Mouse (Mus musculus): ENCODE data around the gene Opcml. TPM values are rescaled to one million over a fixed set of nuclear protein-coding genes. Genes with fewer than 3 reads are reported as not detected.

The Opcml gene
- polyA plus RNA-seq, 1 experiment from 2014 or later: 9.4 TPM

- Histone ChIP-seq H3K27ac (ENCODE audit: low read depth) (no peak overlapping the region), H3K27me3 (ENCODE audit: insufficient read depth, low read length) (no peaks in the 10 kb centered on the region), H3K9me3 (ENCODE audit: low read depth, low read length) (no peaks in the 10 kb centered on the region), H3K9ac (no peak overlapping the region), H3K4me3 (ENCODE audit: low read depth, low read length) (no peak overlapping the region), H3K4me2 (no peak overlapping the region), H3K4me1 (ENCODE audit: insufficient read depth) (no peaks in the 10 kb centered on the region), H3K36me3 (ENCODE audit: insufficient read depth) (no peaks in the 10 kb centered on the region)
- DNase-seq (no peak), ATAC-seq (ENCODE audit: insufficient read depth) (no peak)
- WGBS: 56% methylated on average over 7 of the region's 7 CpGs
- TF ChIP-seq CTCF (IDR thresholded peaks at IDR 0.05; ENCODE audit: low read depth): no peak
These were observed 238.3 kb downstream of the Opcml start for GRCm38 (mm10) chr9:28028788-28029393.

GRCm38 (mm10) chr9:28049157-28049556 is 258.6 kb downstream of the Opcml start:
- Histone ChIP-seq H3K27ac (ENCODE audit: low read depth) (no peak overlapping the region), H3K4me3 (ENCODE audit: low read depth, low read length) (no peak overlapping the region), H3K4me1 (ENCODE audit: insufficient read depth) (no peaks in the 10 kb centered on the region), H3K9me3 (ENCODE audit: low read depth, low read length) (no peaks in the 10 kb centered on the region), H3K27me3 (ENCODE audit: insufficient read depth, low read length) (no peaks in the 10 kb centered on the region), H3K9ac (no peak overlapping the region), H3K4me2 (no peak overlapping the region), H3K36me3 (ENCODE audit: insufficient read depth) (no peaks in the 10 kb centered on the region)
- ATAC-seq (ENCODE audit: insufficient read depth) (0 out of 2 replicates have a peak, but pooled peaks have one; percentile 38), DNase-seq (peak; percentile 6)
- WGBS: 73% methylated on average over 2 of the region's 2 CpGs
- TF ChIP-seq CTCF (IDR thresholded peaks at IDR 0.05; ENCODE audit: low read depth): no peak

- Histone ChIP-seq H3K27me3 (ENCODE audit: insufficient read depth, low read length) (no peaks in the 10 kb centered on the region), H3K36me3 (ENCODE audit: insufficient read depth) (no peaks in the 10 kb centered on the region), H3K4me1 (ENCODE audit: insufficient read depth) (no peaks in the 10 kb centered on the region), H3K27ac (ENCODE audit: low read depth) (no peak overlapping the region), H3K9ac (no peak overlapping the region), H3K9me3 (ENCODE audit: low read depth, low read length) (no peaks in the 10 kb centered on the region), H3K4me2 (no peak overlapping the region), H3K4me3 (ENCODE audit: low read depth, low read length) (no peak overlapping the region)
- ATAC-seq (ENCODE audit: insufficient read depth) (no peak), DNase-seq (peak; percentile 56)
- no peak for TF ChIP-seq CTCF (IDR thresholded peaks at IDR 0.05; ENCODE audit: low read depth)
- 50% methylated on average over 2 of the region's 2 CpGs for WGBS
These were observed 266.7 kb downstream of the Opcml start for GRCm38 (mm10) chr9:28057171-28057845.

GRCm38 (mm10) chr9:28065126-28065525 is 274.6 kb downstream of the Opcml start:
- peak; percentile 21 for DNase-seq

GRCm38 (mm10) chr9:28080694-28081093 is 290.1 kb downstream of the Opcml start:
- Histone ChIP-seq H3K4me1 (ENCODE audit: insufficient read depth) (no peaks in the 10 kb centered on the region), H3K4me2 (no peak overlapping the region), H3K9me3 (ENCODE audit: low read depth, low read length) (no peaks in the 10 kb centered on the region), H3K4me3 (ENCODE audit: low read depth, low read length) (no peak overlapping the region), H3K36me3 (ENCODE audit: insufficient read depth) (no peaks in the 10 kb centered on the region), H3K27ac (ENCODE audit: low read depth) (no peak overlapping the region), H3K27me3 (ENCODE audit: insufficient read depth, low read length) (no peaks in the 10 kb centered on the region), H3K9ac (no peak overlapping the region)
- DNase-seq (no peak), ATAC-seq (ENCODE audit: insufficient read depth) (no peak)
- WGBS: 54% methylated on average over 4 of the region's 4 CpGs
- TF ChIP-seq CTCF (IDR thresholded peaks at IDR 0.05; ENCODE audit: low read depth): no peak

More at GRCm38 (mm10) chr9:28065126-28065525, 274.6 kb downstream of the Opcml start:
- H3K27me3 ChIP-seq (ENCODE audit: insufficient read depth, low read length): no peaks in the 10 kb centered on the region
- no peak overlapping the region for H3K4me3 ChIP-seq (ENCODE audit: low read depth, low read length)
- no peaks in the 10 kb centered on the region for H3K9me3 ChIP-seq (ENCODE audit: low read depth, low read length)
- no peak overlapping the region for H3K9ac ChIP-seq
- ATAC-seq (ENCODE audit: insufficient read depth): no peak
- H3K4me1 ChIP-seq (ENCODE audit: insufficient read depth): no peaks in the 10 kb centered on the region
- no peaks in the 10 kb centered on the region for H3K36me3 ChIP-seq (ENCODE audit: insufficient read depth)
- TF ChIP-seq CTCF (IDR thresholded peaks at IDR 0.05; ENCODE audit: low read depth): no peak
- H3K4me2 ChIP-seq: no peak overlapping the region
- no peak overlapping the region for H3K27ac ChIP-seq (ENCODE audit: low read depth)

- no peak for TF ChIP-seq CTCF (IDR thresholded peaks at IDR 0.05; ENCODE audit: low read depth)
- H3K4me1 ChIP-seq (ENCODE audit: insufficient read depth): no peaks in the 10 kb centered on the region
- H3K36me3 ChIP-seq (ENCODE audit: insufficient read depth): no peaks in the 10 kb centered on the region
- 88% methylated on average over 3 of the region's 3 CpGs for WGBS
- no peaks in the 10 kb centered on the region for H3K9me3 ChIP-seq (ENCODE audit: low read depth, low read length)
- H3K9ac ChIP-seq: no peak overlapping the region
- no peak overlapping the region for H3K27ac ChIP-seq (ENCODE audit: low read depth)
- no peak overlapping the region for H3K4me2 ChIP-seq
- peak; percentile 4 for DNase-seq
- H3K4me3 ChIP-seq (ENCODE audit: low read depth, low read length): no peak overlapping the region
- no peaks in the 10 kb centered on the region for H3K27me3 ChIP-seq (ENCODE audit: insufficient read depth, low read length)
- no peak for ATAC-seq (ENCODE audit: insufficient read depth)
These were observed 293.2 kb downstream of the Opcml start for GRCm38 (mm10) chr9:28083754-28084153.

- no peaks in the 10 kb centered on the region for H3K36me3 ChIP-seq (ENCODE audit: insufficient read depth)
- no peaks in the 10 kb centered on the region for H3K27me3 ChIP-seq (ENCODE audit: insufficient read depth, low read length)
- DNase-seq (peak; percentile 80), ATAC-seq (ENCODE audit: insufficient read depth) (peak; percentile 88; the same call in 1 of the 2 replicates)
- H3K4me1 ChIP-seq (ENCODE audit: insufficient read depth): no peaks in the 10 kb centered on the region
- no peak for TF ChIP-seq CTCF (IDR thresholded peaks at IDR 0.05; ENCODE audit: low read depth)
- WGBS: 17% methylated on average over 2 of the region's 2 CpGs
- H3K9ac ChIP-seq: no peak overlapping the region
- no peaks in the 10 kb centered on the region for H3K9me3 ChIP-seq (ENCODE audit: low read depth, low read length)
- H3K4me2 ChIP-seq: no peak overlapping the region
- H3K27ac ChIP-seq (ENCODE audit: low read depth): peak overlapping the region; percentile 18; the same call in 1 of the 2 replicates
- H3K4me3 ChIP-seq (ENCODE audit: low read depth, low read length): no peak overlapping the region
These were observed 293.7 kb downstream of the Opcml start for GRCm38 (mm10) chr9:28084273-28084726.

Measured in lung, embryonic 14.5 days (tissue).